Mouse (Mus musculus) kidney, postnatal 25 days (tissue): Measurements from ENCODE around the gene Erc1.
"Not testable (repeated sequence)": the region's sequence is repeated elsewhere in the genome, so short reads cannot be mapped to it uniquely, and the experiment has no call there.

ENCODE experiments used
- DNase-seq, 2 experiments: peaks; one replicate each; pipeline ENCODE4 v3.0.0; 2021; ENCODE audit warnings: mixed read lengths in 2 of 2

Gene Erc1

GRCm38 (mm10) chr6:119848034-119848695, at the start of gene Erc1:
Gene Erc1, minus strand, starts transcription at chr6:119848167.
- DNase-seq, result peak; percentile 99

- DNase-seq, result no peak
These were observed 44.7 kb upstream of the Erc1 start for GRCm38 (mm10) chr6:119892711-119893110.

GRCm38 (mm10) chr6:119883151-119883550, 35.2 kb upstream of the Erc1 start:
- DNase-seq, result no peak

- DNase-seq, result peak; percentile 73 to 86
These were observed 16.5 kb upstream of the Erc1 start for GRCm38 (mm10) chr6:119864341-119865034.

- DNase-seq, result no peak
These were observed 13.6 kb upstream of the Erc1 start for GRCm38 (mm10) chr6:119861519-119861918.

GRCm38 (mm10) chr6:119860236-119860635, 12.3 kb upstream of the Erc1 start:
- no peak for DNase-seq

GRCm38 (mm10) chr6:119855471-119855870, 7.5 kb upstream of the Erc1 start:
- no peak for DNase-seq

GRCm38 (mm10) chr6:119854156-119854555, 6.2 kb upstream of the Erc1 start:
- DNase-seq, result no peak

GRCm38 (mm10) chr6:119849858-119850257, 1.9 kb upstream of the Erc1 start:
- DNase-seq, result no peak

GRCm38 (mm10) chr6:119849348-119849709, 1.4 kb upstream of the Erc1 start:
- DNase-seq, result no peak

- DNase-seq, result no peak
These were observed 855 bp upstream of the Erc1 start for GRCm38 (mm10) chr6:119848696-119849347.

GRCm38 (mm10) chr6:119847518-119848033, 391 bp downstream of the Erc1 start:
- DNase-seq, result peak in 1 of 2 experiments; percentile 3

GRCm38 (mm10) chr6:119846751-119847517, 1.0 kb downstream of the Erc1 start:
- no peak for DNase-seq

- DNase-seq, result no peak
These were observed 18.0 kb downstream of the Erc1 start for GRCm38 (mm10) chr6:119829951-119830350.

GRCm38 (mm10) chr6:119828165-119828564, 19.8 kb downstream of the Erc1 start:
- DNase-seq, result no peak

- DNase-seq, result no peak
These were observed 21.3 kb downstream of the Erc1 start for GRCm38 (mm10) chr6:119826701-119827100.

- no peak for DNase-seq
These were observed 25.8 kb downstream of the Erc1 start for GRCm38 (mm10) chr6:119822216-119822615.

- DNase-seq, result no peak
These were observed 26.8 kb downstream of the Erc1 start for GRCm38 (mm10) chr6:119821158-119821557.

- no peak for DNase-seq
These were observed 29.4 kb downstream of the Erc1 start for GRCm38 (mm10) chr6:119818541-119818940.

GRCm38 (mm10) chr6:119815426-119815825, 32.5 kb downstream of the Erc1 start:
- no peak for DNase-seq

- DNase-seq, result not testable (repeated sequence)
These were observed 34.9 kb downstream of the Erc1 start for GRCm38 (mm10) chr6:119813055-119813454.

- no peak for DNase-seq
These were observed 39.1 kb downstream of the Erc1 start for GRCm38 (mm10) chr6:119808726-119809505.
